Comparison of ENCODE assay signal across 30 mouse cellular contexts in genomic region chr10:58206639-58207404, GRCm38 (mm10). TPM values are rescaled to one million over a fixed set of nuclear protein-coding genes. Genes with fewer than 3 reads are reported as not detected.
A peak's percentile ranks its signal among the peaks of the same experiment; 100 is the strongest.
DNase-seq lines count a peak whose midpoint lies in the region; ATAC-seq lines count a peak whose summit lies in the region.
"Had no signal": no experiment of that assay in that cellular context is flagged by ENCODE, and none has a peak within 500 bp of the region (broad histone marks: within the 10 kb centered on the region; RNA-seq: fewer than 3 reads in every experiment).

No protein-coding gene starts in this region.

- 86% methylated on average over 4 of the region's 4 CpGs for WGBS in embryonic facial prominence, embryonic 12.5 days
- 88% methylated on average over 4 of the region's 4 CpGs for WGBS in embryonic facial prominence, embryonic 10.5 days
- 88% methylated on average over 4 of the region's 4 CpGs for WGBS in hindbrain, embryonic 11.5 days
- 89% methylated on average over 4 of the region's 4 CpGs for WGBS in hindbrain, embryonic 12.5 days
- 85% methylated on average over 4 of the region's 4 CpGs for WGBS in midbrain, embryonic 11.5 days
- 88% methylated on average over 4 of the region's 4 CpGs for WGBS in midbrain, embryonic 15.5 days

- no peak overlapping the region for H3K27ac ChIP-seq in embryonic facial prominence, embryonic 12.5 days
- H3K27ac ChIP-seq in embryonic facial prominence, embryonic 10.5 days (replicated peaks) = no peak overlapping the region
- no peak overlapping the region for H3K27ac ChIP-seq in hindbrain, embryonic 11.5 days (ENCODE audit: low read depth, low read length)
- no peak overlapping the region for H3K27ac ChIP-seq in hindbrain, embryonic 12.5 days
- no peak overlapping the region for H3K27ac ChIP-seq in midbrain, embryonic 11.5 days (ENCODE audit: low read depth, low read length)
- no peak overlapping the region for H3K27ac ChIP-seq in midbrain, embryonic 15.5 days
- H3K27ac ChIP-seq: embryonic facial prominence, embryonic 15.5 days; gastrocnemius, adult 2 months; heart, embryonic 13.5 days; hindbrain, embryonic 10.5 days; hindbrain, embryonic 15.5 days had no signal

- no peak for DNase-seq in embryonic facial prominence, embryonic 10.5 days (ENCODE audit: low spot score)
- DNase-seq in hindbrain, embryonic 11.5 days (ENCODE audit: low spot score) = no peak
- DNase-seq in midbrain, embryonic 11.5 days (ENCODE audit: low spot score, missing footprints) = peak; percentile 54
- DNase-seq: adrenal gland, adult 8-10 months; adrenal gland, postnatal 25 days; cerebellum, adult 11-12 months; cerebellum, adult 8-10 months; cerebellum, postnatal 10 days; cerebellum, postnatal 36 days; embryo, embryonic 11 days; forebrain, postnatal 0 days; gastrocnemius, adult 2 months; gastrocnemius, postnatal 14 days; heart, adult 18-20 months; heart, postnatal 36 days had no signal

- H3K36me3 ChIP-seq in embryonic facial prominence, embryonic 12.5 days = no peaks in the 10 kb centered on the region
- H3K36me3 ChIP-seq in embryonic facial prominence, embryonic 10.5 days (replicated peaks) = no peaks in the 10 kb centered on the region
- no peaks in the 10 kb centered on the region for H3K36me3 ChIP-seq in hindbrain, embryonic 11.5 days (ENCODE audit: control insufficient read depth, insufficient read depth, low read length)
- H3K36me3 ChIP-seq in hindbrain, embryonic 12.5 days = no peaks in the 10 kb centered on the region
- H3K36me3 ChIP-seq in midbrain, embryonic 11.5 days (ENCODE audit: control insufficient read depth, insufficient read depth, low read length) = no peaks in the 10 kb centered on the region
- H3K36me3 ChIP-seq in midbrain, embryonic 15.5 days (replicated peaks) = no peaks in the 10 kb centered on the region
- H3K36me3 ChIP-seq: embryonic facial prominence, embryonic 15.5 days; heart, embryonic 13.5 days; hindbrain, embryonic 10.5 days; hindbrain, embryonic 15.5 days had no signal

- H3K4me1 ChIP-seq in embryonic facial prominence, embryonic 12.5 days = no peaks in the 10 kb centered on the region
- no peaks in the 10 kb centered on the region for H3K4me1 ChIP-seq in embryonic facial prominence, embryonic 10.5 days
- no peaks in the 10 kb centered on the region for H3K4me1 ChIP-seq in hindbrain, embryonic 11.5 days (replicated peaks; ENCODE audit: control insufficient read depth, insufficient read depth, low read length)
- H3K4me1 ChIP-seq in hindbrain, embryonic 12.5 days = no peaks in the 10 kb centered on the region
- no peaks in the 10 kb centered on the region for H3K4me1 ChIP-seq in midbrain, embryonic 11.5 days (ENCODE audit: control insufficient read depth, insufficient read depth, low read length)
- no peaks in the 10 kb centered on the region for H3K4me1 ChIP-seq in midbrain, embryonic 15.5 days
- H3K4me1 ChIP-seq: embryonic facial prominence, embryonic 15.5 days; heart, embryonic 13.5 days; hindbrain, embryonic 10.5 days; hindbrain, embryonic 15.5 days had no signal

- no peak overlapping the region for H3K4me3 ChIP-seq in embryonic facial prominence, embryonic 12.5 days
- H3K4me3 ChIP-seq in embryonic facial prominence, embryonic 10.5 days = no peak overlapping the region
- H3K4me3 ChIP-seq in hindbrain, embryonic 11.5 days (ENCODE audit: low read depth, low read length) = no peak overlapping the region
- no peak overlapping the region for H3K4me3 ChIP-seq in hindbrain, embryonic 12.5 days
- H3K4me3 ChIP-seq in midbrain, embryonic 11.5 days (ENCODE audit: low read depth, low read length) = no peak overlapping the region
- no peak overlapping the region for H3K4me3 ChIP-seq in midbrain, embryonic 15.5 days
- H3K4me3 ChIP-seq: embryonic facial prominence, embryonic 15.5 days; gastrocnemius, adult 2 months; heart, embryonic 13.5 days; hindbrain, embryonic 10.5 days; hindbrain, embryonic 15.5 days had no signal

- H3K4me2 ChIP-seq in embryonic facial prominence, embryonic 12.5 days (replicated peaks) = no peak overlapping the region
- no peak overlapping the region for H3K4me2 ChIP-seq in hindbrain, embryonic 11.5 days (replicated peaks; ENCODE audit: low read depth, low read length)
- no peak overlapping the region for H3K4me2 ChIP-seq in hindbrain, embryonic 12.5 days (replicated peaks)
- no peak overlapping the region for H3K4me2 ChIP-seq in midbrain, embryonic 11.5 days
- no peak overlapping the region for H3K4me2 ChIP-seq in midbrain, embryonic 15.5 days
- H3K4me2 ChIP-seq: embryonic facial prominence, embryonic 15.5 days; heart, embryonic 13.5 days; hindbrain, embryonic 15.5 days had no signal

- ATAC-seq in embryonic facial prominence, embryonic 12.5 days (ENCODE audit: insufficient number of reproducible peaks, insufficient read depth, low FRiP score, low TSS enrichment) = peak; percentile 35; the same call in 1 of the 2 replicates
- 0 out of 2 replicates have a peak, but pooled peaks have one; percentile 17 for ATAC-seq in hindbrain, embryonic 11.5 days (ENCODE audit: low FRiP score)
- ATAC-seq in hindbrain, embryonic 12.5 days (ENCODE audit: low FRiP score) = no peak
- no peak for ATAC-seq in midbrain, embryonic 11.5 days (ENCODE audit: low FRiP score)
- ATAC-seq in midbrain, embryonic 15.5 days (replicated peaks) = no peak
- ATAC-seq: activated CD4-positive, CD25-positive, alpha-beta regulatory T cell, adult 4 months; forebrain, embryonic 14.5 days; forebrain, postnatal 0 days had no signal

- H3K9ac ChIP-seq in embryonic facial prominence, embryonic 12.5 days = no peak overlapping the region
- no peak overlapping the region for H3K9ac ChIP-seq in hindbrain, embryonic 11.5 days (ENCODE audit: low read depth, low read length)
- no peak overlapping the region for H3K9ac ChIP-seq in hindbrain, embryonic 12.5 days
- H3K9ac ChIP-seq in midbrain, embryonic 11.5 days (ENCODE audit: low read length) = no peak overlapping the region
- H3K9ac ChIP-seq in midbrain, embryonic 15.5 days = no peak overlapping the region
- H3K9ac ChIP-seq: embryonic facial prominence, embryonic 15.5 days; forebrain, postnatal 0 days; heart, embryonic 13.5 days; hindbrain, embryonic 15.5 days had no signal

- H3K27me3 ChIP-seq in embryonic facial prominence, embryonic 12.5 days = no peaks in the 10 kb centered on the region
- H3K27me3 ChIP-seq in embryonic facial prominence, embryonic 10.5 days (replicated peaks; ENCODE audit: low read depth, poor library complexity, severe bottlenecking) = no peaks in the 10 kb centered on the region
- H3K27me3 ChIP-seq in hindbrain, embryonic 11.5 days (ENCODE audit: control insufficient read depth, insufficient read depth, low read length) = no peaks in the 10 kb centered on the region
- H3K27me3 ChIP-seq in hindbrain, embryonic 12.5 days = no peaks in the 10 kb centered on the region
- no peaks in the 10 kb centered on the region for H3K27me3 ChIP-seq in midbrain, embryonic 11.5 days (ENCODE audit: control insufficient read depth, insufficient read depth, low read length)
- H3K27me3 ChIP-seq in midbrain, embryonic 15.5 days (replicated peaks) = no peaks in the 10 kb centered on the region
- H3K27me3 ChIP-seq: embryonic facial prominence, embryonic 15.5 days; heart, embryonic 13.5 days; hindbrain, embryonic 15.5 days had no signal

- 0 out of 2 replicates have a peak, but pooled peaks cover 3% of the 10 kb centered on the region for H3K9me3 ChIP-seq in embryonic facial prominence, embryonic 12.5 days
- peaks cover 26% of the 10 kb centered on the region for H3K9me3 ChIP-seq in embryonic facial prominence, embryonic 10.5 days
- no peaks in the 10 kb centered on the region for H3K9me3 ChIP-seq in hindbrain, embryonic 11.5 days (ENCODE audit: control insufficient read depth, low read length)
- peaks cover 13% of the 10 kb centered on the region for H3K9me3 ChIP-seq in hindbrain, embryonic 12.5 days (replicated peaks)
- H3K9me3 ChIP-seq in midbrain, embryonic 11.5 days (ENCODE audit: control insufficient read depth, low read length) = peaks cover 4% of the 10 kb centered on the region; the same call in 1 of the 2 replicates
- H3K9me3 ChIP-seq in midbrain, embryonic 15.5 days = no peaks in the 10 kb centered on the region
- H3K9me3 ChIP-seq: embryonic facial prominence, embryonic 15.5 days; hindbrain, embryonic 15.5 days had no signal

RNA-seq across cellular contexts. Expression of gene AW822073, which starts 17.9 kb away (rescaled TPM):
- not detected in 2 replicates for polyA plus RNA-seq in embryonic facial prominence, embryonic 12.5 days (2016; fragmentation: Nextera tagmentation; extraction: Ambion mirVana)
- not detected in 2 replicates for polyA plus RNA-seq in embryonic facial prominence, embryonic 10.5 days (2016; fragmentation: Nextera tagmentation; extraction: Ambion mirVana)
- not detected in 2 replicates for polyA plus RNA-seq in hindbrain, embryonic 11.5 days (2014; fragmentation: Nextera tagmentation; extraction: Ambion mirVana)
- not detected in 2 replicates for polyA plus RNA-seq in hindbrain, embryonic 12.5 days (2016; fragmentation: Nextera tagmentation; extraction: Ambion mirVana)
- not detected in 2 replicates for polyA plus RNA-seq in midbrain, embryonic 11.5 days (2014; fragmentation: Nextera tagmentation; extraction: Ambion mirVana)
- not detected in 2 replicates for polyA plus RNA-seq in midbrain, embryonic 15.5 days (2015; fragmentation: Nextera tagmentation; extraction: Ambion mirVana)
- polyA plus RNA-seq: activated CD4-positive, CD25-positive, alpha-beta regulatory T cell, adult 4 months; brain, embryonic 14.5 days; cortical plate, adult 2 months; embryonic facial prominence, embryonic 11.5 days; embryonic facial prominence, embryonic 15.5 days; forebrain, embryonic 11.5 days; forebrain, embryonic 14.5 days; forebrain, postnatal 0 days; heart, embryonic 13.5 days; heart, postnatal 0 days; hindbrain, embryonic 10.5 days; hindbrain, embryonic 15.5 days; intestine, embryonic 14.5 days had no signal

RNA-seq across cellular contexts. Expression of gene Duxf3, which starts 25.7 kb away (rescaled TPM):
- polyA plus RNA-seq in embryonic facial prominence, embryonic 12.5 days (2016; fragmentation: Nextera tagmentation; extraction: Ambion mirVana) = not detected in 2 replicates
- polyA plus RNA-seq in embryonic facial prominence, embryonic 10.5 days (2016; fragmentation: Nextera tagmentation; extraction: Ambion mirVana) = not detected in 2 replicates
- polyA plus RNA-seq in hindbrain, embryonic 11.5 days (2014; fragmentation: Nextera tagmentation; extraction: Ambion mirVana) = not detected in 2 replicates
- polyA plus RNA-seq in hindbrain, embryonic 12.5 days (2016; fragmentation: Nextera tagmentation; extraction: Ambion mirVana) = not detected in 2 replicates
- polyA plus RNA-seq in midbrain, embryonic 11.5 days (2014; fragmentation: Nextera tagmentation; extraction: Ambion mirVana) = not detected in 2 replicates
- not detected in 2 replicates for polyA plus RNA-seq in midbrain, embryonic 15.5 days (2015; fragmentation: Nextera tagmentation; extraction: Ambion mirVana)
- polyA plus RNA-seq: brain, embryonic 14.5 days; embryonic facial prominence, embryonic 11.5 days; embryonic facial prominence, embryonic 15.5 days; forebrain, embryonic 11.5 days; forebrain, embryonic 14.5 days; forebrain, postnatal 0 days; heart, embryonic 13.5 days; heart, postnatal 0 days; hindbrain, embryonic 10.5 days; hindbrain, embryonic 15.5 days; intestine, embryonic 14.5 days had no signal

RNA-seq across cellular contexts. Expression of gene Gm4981, which starts 29.7 kb away (rescaled TPM):
- not detected in 2 replicates for polyA plus RNA-seq in embryonic facial prominence, embryonic 12.5 days (2016; fragmentation: Nextera tagmentation; extraction: Ambion mirVana)
- not detected in 2 replicates for polyA plus RNA-seq in embryonic facial prominence, embryonic 10.5 days (2016; fragmentation: Nextera tagmentation; extraction: Ambion mirVana)
- polyA plus RNA-seq in hindbrain, embryonic 11.5 days (2014; fragmentation: Nextera tagmentation; extraction: Ambion mirVana) = not detected in 2 replicates
- polyA plus RNA-seq in hindbrain, embryonic 12.5 days (2016; fragmentation: Nextera tagmentation; extraction: Ambion mirVana) = not detected in 2 replicates
- polyA plus RNA-seq in midbrain, embryonic 11.5 days (2014; fragmentation: Nextera tagmentation; extraction: Ambion mirVana) = not detected in 2 replicates
- polyA plus RNA-seq in midbrain, embryonic 15.5 days (2015; fragmentation: Nextera tagmentation; extraction: Ambion mirVana) = not detected in 2 replicates
- polyA plus RNA-seq: activated CD4-positive, CD25-positive, alpha-beta regulatory T cell, adult 4 months; brain, embryonic 14.5 days; embryonic facial prominence, embryonic 11.5 days; embryonic facial prominence, embryonic 15.5 days; forebrain, embryonic 11.5 days; forebrain, embryonic 14.5 days; forebrain, postnatal 0 days; heart, embryonic 13.5 days; heart, postnatal 0 days; hindbrain, embryonic 10.5 days; hindbrain, embryonic 15.5 days; intestine, embryonic 14.5 days had no signal

RNA-seq across cellular contexts. Expression of gene Gcc2, which starts 48.5 kb away (rescaled TPM):
- 64.5 and 64.6 TPM in 2 replicates for polyA plus RNA-seq in embryonic facial prominence, embryonic 12.5 days (2016; fragmentation: Nextera tagmentation; extraction: Ambion mirVana)
- polyA plus RNA-seq in embryonic facial prominence, embryonic 10.5 days (2016; fragmentation: Nextera tagmentation; extraction: Ambion mirVana) = 42.3 and 58.9 TPM in 2 replicates
- 49.4 and 56.1 TPM in 2 replicates for polyA plus RNA-seq in hindbrain, embryonic 11.5 days (2014; fragmentation: Nextera tagmentation; extraction: Ambion mirVana)
- polyA plus RNA-seq in hindbrain, embryonic 12.5 days (2016; fragmentation: Nextera tagmentation; extraction: Ambion mirVana) = 65.1 and 78.8 TPM in 2 replicates
- polyA plus RNA-seq in midbrain, embryonic 11.5 days (2014; fragmentation: Nextera tagmentation; extraction: Ambion mirVana) = 46.5 and 51.9 TPM in 2 replicates
- polyA plus RNA-seq in midbrain, embryonic 15.5 days (2015; fragmentation: Nextera tagmentation; extraction: Ambion mirVana) = 86.3 and 95.9 TPM in 2 replicates

Comparison
In these comparisons a context has a peak if more than half of its experiments do, and no peak if none do; other contexts are left out.
1. ATAC-seq: peak in embryonic facial prominence, embryonic 12.5 days (single experiment) and hindbrain, embryonic 11.5 days (single experiment); none in hindbrain, embryonic 12.5 days (single experiment), midbrain, embryonic 11.5 days (single experiment) and midbrain, embryonic 15.5 days (single experiment).